Mouse (Mus musculus): ENCODE results near the gene Dus3l. TPM values are rescaled to one million over a fixed set of nuclear protein-coding genes. Genes with fewer than 3 reads are reported as not detected.

Gene Dus3l
- polyA plus RNA-seq, 1 experiment, result 40.1 TPM

GRCm38 (mm10) chr17:56814316-56815056 lies 49.9 kb downstream of the Dus3l start:
- no peaks in the 10 kb centered on the region for H3K27me3 ChIP-seq (ENCODE audit: control insufficient read depth, insufficient read depth, insufficient read length)
- TF ChIP-seq MAX (IDR thresholded peaks at IDR 0.05), result no peak
- H3K4me3 ChIP-seq (ENCODE audit: insufficient read depth, poor library complexity, severe bottlenecking), result no peak overlapping the region
- H3K79me3 ChIP-seq (ENCODE audit: low read depth), result no peaks in the 10 kb centered on the region
- no peaks in the 10 kb centered on the region for H3K36me3 ChIP-seq (ENCODE audit: control insufficient read depth, insufficient read depth)
- no peaks in the 10 kb centered on the region for H3K79me2 ChIP-seq (ENCODE audit: control insufficient read depth, insufficient read depth)
- no peak overlapping the region for H3ac ChIP-seq (ENCODE audit: control insufficient read depth, insufficient read length, low read depth)

GRCm38 (mm10) chr17:56815057-56815345 lies 50.4 kb downstream of the Dus3l start:
- no peaks in the 10 kb centered on the region for H3K79me3 ChIP-seq (ENCODE audit: low read depth)
- no peaks in the 10 kb centered on the region for H3K36me3 ChIP-seq (ENCODE audit: control insufficient read depth, insufficient read depth)
- no peaks in the 10 kb centered on the region for H3K79me2 ChIP-seq (ENCODE audit: control insufficient read depth, insufficient read depth)
- no peaks in the 10 kb centered on the region for H3K27me3 ChIP-seq (ENCODE audit: control insufficient read depth, insufficient read depth, insufficient read length)
- no peak overlapping the region for H3ac ChIP-seq (ENCODE audit: control insufficient read depth, insufficient read length, low read depth)
- no peak overlapping the region for H3K4me3 ChIP-seq (ENCODE audit: insufficient read depth, poor library complexity, severe bottlenecking)
- TF ChIP-seq FOSL1 (IDR thresholded peaks at IDR 0.05; ENCODE audit: insufficient read depth, low read length, poor library complexity, severe bottlenecking), result no peak
- no peak for TF ChIP-seq USF1 (IDR thresholded peaks at IDR 0.05; ENCODE audit: low read depth)
- TF ChIP-seq MAX (IDR thresholded peaks at IDR 0.05), result no peak
- TF ChIP-seq MYOD1 (IDR thresholded peaks at IDR 0.05; ENCODE audit: control insufficient read depth, insufficient read length, low read depth), result no peak
- no peak for TF ChIP-seq CEBPB (IDR thresholded peaks at IDR 0.05; ENCODE audit: low read depth)
- no peak for TF ChIP-seq MYOG (IDR thresholded peaks at IDR 0.05; ENCODE audit: control insufficient read depth, extremely low read depth, insufficient read length)
- TF ChIP-seq CTCF (IDR thresholded peaks at IDR 0.05; ENCODE audit: control insufficient read depth, insufficient read depth, insufficient read length), result no peak

- Histone ChIP-seq H3K79me2 (ENCODE audit: control insufficient read depth, insufficient read depth) (no peaks in the 10 kb centered on the region), H3K27me3 (ENCODE audit: control insufficient read depth, insufficient read depth, insufficient read length) (no peaks in the 10 kb centered on the region), H3K79me3 (ENCODE audit: low read depth) (no peaks in the 10 kb centered on the region), H3K4me3 (ENCODE audit: insufficient read depth, poor library complexity, severe bottlenecking) (no peak overlapping the region), H3K36me3 (ENCODE audit: control insufficient read depth, insufficient read depth) (no peaks in the 10 kb centered on the region), H3ac (ENCODE audit: control insufficient read depth, insufficient read length, low read depth) (no peak overlapping the region)
- TF ChIP-seq FOSL1 (IDR thresholded peaks at IDR 0.05; ENCODE audit: insufficient read depth, low read length, poor library complexity, severe bottlenecking) (no peak), MAX (IDR thresholded peaks at IDR 0.05) (no peak), CTCF (IDR thresholded peaks at IDR 0.05; ENCODE audit: control insufficient read depth, insufficient read depth, insufficient read length) (no peak), CEBPB (IDR thresholded peaks at IDR 0.05; ENCODE audit: low read depth) (no peak), USF1 (IDR thresholded peaks at IDR 0.05; ENCODE audit: low read depth) (no peak), MYOG (IDR thresholded peaks at IDR 0.05; ENCODE audit: control insufficient read depth, extremely low read depth, insufficient read length) (no peak), MYOD1 (IDR thresholded peaks at IDR 0.05; ENCODE audit: control insufficient read depth, insufficient read length, low read depth) (no peak)
These were observed 53.6 kb downstream of the Dus3l start for GRCm38 (mm10) chr17:56818067-56818636.

- Histone ChIP-seq H3K36me3 (ENCODE audit: control insufficient read depth, insufficient read depth) (no peaks in the 10 kb centered on the region), H3ac (ENCODE audit: control insufficient read depth, insufficient read length, low read depth) (no peak overlapping the region), H3K27me3 (ENCODE audit: control insufficient read depth, insufficient read depth, insufficient read length) (no peaks in the 10 kb centered on the region), H3K4me3 (ENCODE audit: insufficient read depth, poor library complexity, severe bottlenecking) (no peak overlapping the region), H3K79me3 (ENCODE audit: low read depth) (no peaks in the 10 kb centered on the region), H3K79me2 (ENCODE audit: control insufficient read depth, insufficient read depth) (no peaks in the 10 kb centered on the region)
- TF ChIP-seq FOSL1 (IDR thresholded peaks at IDR 0.05; ENCODE audit: insufficient read depth, low read length, poor library complexity, severe bottlenecking) (no peak), USF1 (IDR thresholded peaks at IDR 0.05; ENCODE audit: low read depth) (no peak), MYOG (IDR thresholded peaks at IDR 0.05; ENCODE audit: control insufficient read depth, extremely low read depth, insufficient read length) (no peak), CEBPB (IDR thresholded peaks at IDR 0.05; ENCODE audit: low read depth) (no peak), MAX (IDR thresholded peaks at IDR 0.05) (no peak), MYOD1 (IDR thresholded peaks at IDR 0.05; ENCODE audit: control insufficient read depth, insufficient read length, low read depth) (no peak), CTCF (IDR thresholded peaks at IDR 0.05; ENCODE audit: control insufficient read depth, insufficient read depth, insufficient read length) (no peak)
These were observed 54.5 kb downstream of the Dus3l start for GRCm38 (mm10) chr17:56819032-56819545.

Other genes starting within 250 kb of the Dus3l start
- gene Gm20219, start 210.4 kb upstream of the Dus3l start, polyA plus RNA-seq (2012; fragmentation: generic; extraction: Trizol), result 0.09 TPM
- gene Safb2, start 180.2 kb upstream of the Dus3l start, polyA plus RNA-seq (2012; fragmentation: generic; extraction: Trizol), result 45.1 TPM
- gene Safb, start 179.9 kb upstream of the Dus3l start, polyA plus RNA-seq (2012; fragmentation: generic; extraction: Trizol), result 69.7 TPM
- gene 2410015M20Rik, start 155.0 kb upstream of the Dus3l start, polyA plus RNA-seq (2012; fragmentation: generic; extraction: Trizol), result 250 TPM
- 4,005 TPM for gene Rpl36, start 151.3 kb upstream of the Dus3l start, polyA plus RNA-seq (2012; fragmentation: generic; extraction: Trizol)
- 120 TPM for gene Lonp1, start 137.9 kb upstream of the Dus3l start, polyA plus RNA-seq (2012; fragmentation: generic; extraction: Trizol)
- 0.07 TPM for gene Catsperd, start 136.6 kb upstream of the Dus3l start, polyA plus RNA-seq (2012; fragmentation: generic; extraction: Trizol)
- 107 TPM for gene Ranbp3, start 91.5 kb upstream of the Dus3l start, polyA plus RNA-seq (2012; fragmentation: generic; extraction: Trizol)
- 312 TPM for gene Ndufa11, start 47.0 kb upstream of the Dus3l start, polyA plus RNA-seq (2012; fragmentation: generic; extraction: Trizol)
- gene Vmac, start 46.7 kb upstream of the Dus3l start, polyA plus RNA-seq (2012; fragmentation: generic; extraction: Trizol), result 4.5 TPM
- gene Nrtn, start 7.2 kb upstream of the Dus3l start, polyA plus RNA-seq (2012; fragmentation: generic; extraction: Trizol), result 0.67 TPM
- gene Prr22, start 5.5 kb downstream of the Dus3l start, polyA plus RNA-seq (2012; fragmentation: generic; extraction: Trizol), result 0.47 TPM
- gene Rfx2, start 66.3 kb downstream of the Dus3l start, polyA plus RNA-seq (2012; fragmentation: generic; extraction: Trizol), result 2.6 TPM
- gene Acsbg2, start 109.7 kb downstream of the Dus3l start, polyA plus RNA-seq (2012; fragmentation: generic; extraction: Trizol), result not detected
- gene 1700061G19Rik, start 110.7 kb downstream of the Dus3l start, polyA plus RNA-seq (2012; fragmentation: generic; extraction: Trizol), result 0.02 TPM
- gene Mllt1, start 170.7 kb downstream of the Dus3l start, polyA plus RNA-seq (2012; fragmentation: generic; extraction: Trizol), result 38.9 TPM
- not detected for gene Acer1, start 217.4 kb downstream of the Dus3l start, polyA plus RNA-seq (2012; fragmentation: generic; extraction: Trizol)
- gene Clpp, start 225.5 kb downstream of the Dus3l start, polyA plus RNA-seq (2012; fragmentation: generic; extraction: Trizol), result 153 TPM
- 24.1 TPM for gene Alkbh7, start 232.6 kb downstream of the Dus3l start, polyA plus RNA-seq (2012; fragmentation: generic; extraction: Trizol)
- 0.63 TPM for gene Pspn, start 235.3 kb downstream of the Dus3l start, polyA plus RNA-seq (2012; fragmentation: generic; extraction: Trizol)
- gene Gtf2f1, start 246.5 kb downstream of the Dus3l start, polyA plus RNA-seq (2012; fragmentation: generic; extraction: Trizol), result 76.8 TPM
- gene Gm17949, start 246.7 kb downstream of the Dus3l start, polyA plus RNA-seq (2012; fragmentation: generic; extraction: Trizol), result not detected